Mouse (Mus musculus) lung, postnatal 25 days (tissue): ENCODE measurements around the gene Gabra4.
"Not testable (repeated sequence)": the region's sequence is repeated elsewhere in the genome, so short reads cannot be mapped to it uniquely, and the experiment has no call there.

ENCODE experiments used
- DNase-seq: peaks from one replicate; pipeline ENCODE4 v3.0.0; 2022; ENCODE audit warnings: low spot score

The Gabra4 gene

GRCm38 (mm10) chr5:71658115-71658497 is at the start of gene Gabra4:
Gene Gabra4 (minus strand): TSS chr5:71658308.
- DNase-seq = no peak

GRCm38 (mm10) chr5:71701273-71701614 is 43.1 kb upstream of the Gabra4 start:
- no peak for DNase-seq

GRCm38 (mm10) chr5:71700468-71701272 is 42.6 kb upstream of the Gabra4 start:
- peak; percentile 4 for DNase-seq

GRCm38 (mm10) chr5:71699696-71700467 is 41.8 kb upstream of the Gabra4 start:
- DNase-seq = no peak

- no peak for DNase-seq
Measured at GRCm38 (mm10) chr5:71665593-71665992, 7.5 kb upstream of the Gabra4 start.

- peak; percentile 2 for DNase-seq
Measured at GRCm38 (mm10) chr5:71657482-71658114, 510 bp downstream of the Gabra4 start, which contains the start of gene Gabrb1. Gene Gabrb1 (plus strand): TSS chr5:71658113.

- no peak for DNase-seq
Measured at GRCm38 (mm10) chr5:71656771-71657170, 1.3 kb downstream of the Gabra4 start.

- no peak for DNase-seq
Measured at GRCm38 (mm10) chr5:71654056-71654455, 4.1 kb downstream of the Gabra4 start.

- DNase-seq = no peak
Measured at GRCm38 (mm10) chr5:71648108-71648507, 10.0 kb downstream of the Gabra4 start.

- no peak for DNase-seq
Measured at GRCm38 (mm10) chr5:71639804-71640203, 18.3 kb downstream of the Gabra4 start.

- no peak for DNase-seq
Measured at GRCm38 (mm10) chr5:71627820-71628219, 30.3 kb downstream of the Gabra4 start.

GRCm38 (mm10) chr5:71616734-71617133 is 41.4 kb downstream of the Gabra4 start:
- no peak for DNase-seq

GRCm38 (mm10) chr5:71614311-71614710 is 43.8 kb downstream of the Gabra4 start:
- no peak for DNase-seq

- no peak for DNase-seq
Measured at GRCm38 (mm10) chr5:71608735-71609134, 49.4 kb downstream of the Gabra4 start.

- DNase-seq = no peak
Measured at GRCm38 (mm10) chr5:71606907-71607306, 51.2 kb downstream of the Gabra4 start.

GRCm38 (mm10) chr5:71604128-71604690 is 53.9 kb downstream of the Gabra4 start:
- DNase-seq = peak; percentile 0

- DNase-seq = no peak
Measured at GRCm38 (mm10) chr5:71595321-71595720, 62.8 kb downstream of the Gabra4 start.

GRCm38 (mm10) chr5:71593745-71594255 is 64.3 kb downstream of the Gabra4 start:
- DNase-seq = no peak

GRCm38 (mm10) chr5:71571646-71572237 is 86.4 kb downstream of the Gabra4 start:
- peak; percentile 1 for DNase-seq

GRCm38 (mm10) chr5:71548079-71548478 is 110.0 kb downstream of the Gabra4 start, which contains the start of gene Cox7b2:
Gene Cox7b2 (minus strand): TSS chr5:71548205.
- DNase-seq = no peak

- DNase-seq = peak; percentile 1
Measured at GRCm38 (mm10) chr5:71545554-71545953, 112.6 kb downstream of the Gabra4 start.

GRCm38 (mm10) chr5:71525486-71525885 is 132.6 kb downstream of the Gabra4 start:
- DNase-seq = not testable (repeated sequence)
